Mouse (Mus musculus) megakaryocyte progenitor cell, adult 5-6 weeks (primary cell): ENCODE data around the gene Morf4l2. TPM values are rescaled to one million over a fixed set of nuclear protein-coding genes. Genes with fewer than 3 reads are reported as not detected.
"Not testable (repeated sequence)": the region's sequence is repeated elsewhere in the genome, so short reads cannot be mapped to it uniquely, and the experiment has no call there.

Experiments used
- ATAC-seq: replicated peaks from 2 replicates; pipeline ENCODE4 v1.8.0; 2016; ENCODE audit warnings: mild to moderate bottlenecking, moderate TSS enrichment, inconsistent platforms; ENCODE audit not compliant: poor library complexity
- total RNA-seq, 2 experiments: library from RNA; stranded (forward) in 1 of 2; stranded (reverse) in 1 of 2; fragments of 157-497, 149-512 nt in 1 of 2; fragments of 200-1000 nt in 1 of 2; gene quantifications; 2 replicates each; pipeline versions ENCODE4 v1.2.3 to v1.2.4; 2015 to 2017

Gene Morf4l2
- total RNA-seq, 2 experiments from 2014 or later, result 251 to 707 TPM

- ATAC-seq, result peak; percentile 77
Observed at GRCm38 (mm10) chrX:136707446-136708167, 35.9 kb downstream of the Morf4l2 start, which contains the start of gene Tceal1. TSS of gene Tceal1 (plus strand) at chrX:136707982.

- no peak for ATAC-seq
Observed at GRCm38 (mm10) chrX:136693196-136693595, 50.3 kb downstream of the Morf4l2 start.

- ATAC-seq, result no peak
Observed at GRCm38 (mm10) chrX:136692294-136692675, 51.2 kb downstream of the Morf4l2 start.

GRCm38 (mm10) chrX:136691606-136692293, 51.7 kb downstream of the Morf4l2 start:
- not testable (repeated sequence) for ATAC-seq

Other genes with a start within 250 kb of the Morf4l2 start
- not detected in 2 replicates for gene Kir3dl1, start 225.7 kb downstream of the Morf4l2 start, total RNA-seq (2015)
- gene Kir3dl1, start 225.7 kb downstream of the Morf4l2 start, total RNA-seq (2017), result not detected in 2 replicates
- not detected in 2 replicates for gene Kir3dl2, start 199.6 kb downstream of the Morf4l2 start, total RNA-seq (2015)
- gene Kir3dl2, start 199.6 kb downstream of the Morf4l2 start, total RNA-seq (2017), result not detected in 2 replicates
- gene Tceal3, start 152.8 kb downstream of the Morf4l2 start, total RNA-seq (2015), result 1.4 TPM in 1 of 2 replicates, not detected in the other
- gene Tceal3, start 152.8 kb downstream of the Morf4l2 start, total RNA-seq (2017), result 5.2 TPM in 1 of 2 replicates, not detected in the other
- gene Tceal1, start 35.7 kb downstream of the Morf4l2 start, total RNA-seq (2015), result 0.83 and 1.3 TPM in 2 replicates
- 0.33 and 0.88 TPM in 2 replicates for gene Tceal1, start 35.7 kb downstream of the Morf4l2 start, total RNA-seq (2017)
- not detected in 2 replicates for gene Glra4, start 36.5 kb upstream of the Morf4l2 start, total RNA-seq (2015)
- not detected in 2 replicates for gene Glra4, start 36.5 kb upstream of the Morf4l2 start, total RNA-seq (2017)
- gene Plp1, start 79.0 kb upstream of the Morf4l2 start, total RNA-seq (2015), result 2.4 and 3.9 TPM in 2 replicates
- gene Plp1, start 79.0 kb upstream of the Morf4l2 start, total RNA-seq (2017), result 0.71 and 1.0 TPM in 2 replicates
- not detected in 2 replicates for gene Rab9b, start 125.1 kb upstream of the Morf4l2 start, total RNA-seq (2015)
- gene Rab9b, start 125.1 kb upstream of the Morf4l2 start, total RNA-seq (2017), result not detected in 2 replicates
- not detected in 2 replicates for gene H2bfm, start 183.6 kb upstream of the Morf4l2 start, total RNA-seq (2015)
- not detected in 2 replicates for gene H2bfm, start 183.6 kb upstream of the Morf4l2 start, total RNA-seq (2017)
- 22.4 and 28.2 TPM in 2 replicates for gene Tmsb15b2, start 231.8 kb upstream of the Morf4l2 start, total RNA-seq (2015)
- not detected in 2 replicates for gene Tmsb15b2, start 231.8 kb upstream of the Morf4l2 start, total RNA-seq (2017)
- gene Tmsb15l, start 233.2 kb upstream of the Morf4l2 start, total RNA-seq (2015), result 5.6 and 6.3 TPM in 2 replicates
- 24.7 TPM in 2 replicates for gene Tmsb15l, start 233.2 kb upstream of the Morf4l2 start, total RNA-seq (2017)
- gene Tmsb15b1, start 233.2 kb upstream of the Morf4l2 start, total RNA-seq (2015), result 5.8 and 8.2 TPM in 2 replicates
- 11.0 and 13.1 TPM in 2 replicates for gene Tmsb15b1, start 233.2 kb upstream of the Morf4l2 start, total RNA-seq (2017)
- gene Zcchc18, start 249.5 kb upstream of the Morf4l2 start, total RNA-seq (2015), result not detected in 2 replicates
- gene Zcchc18, start 249.5 kb upstream of the Morf4l2 start, total RNA-seq (2017), result 0.14 and 0.25 TPM in 2 replicates